Comparison of ENCODE assay signal across 18 mouse cellular contexts in the genomic region with DNA sequence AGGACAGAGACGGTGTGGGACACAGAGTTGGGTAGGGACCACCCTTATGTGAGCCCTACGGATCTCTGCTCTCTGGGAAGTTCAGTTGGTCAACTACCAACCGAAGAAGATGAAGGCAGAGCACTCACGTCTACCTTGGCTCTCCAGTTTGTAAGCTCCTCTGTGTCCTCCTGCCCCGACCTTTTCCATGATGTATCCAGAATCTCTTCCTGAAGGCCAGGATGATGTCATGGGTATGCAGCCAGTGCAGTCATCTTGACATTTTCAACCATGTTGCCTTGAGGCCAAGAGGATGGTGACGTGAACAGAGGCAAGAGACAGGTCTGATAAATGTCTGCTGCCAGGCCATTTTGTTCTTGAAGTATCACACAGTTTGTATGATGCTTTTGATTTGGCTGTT.
"Had no signal": no experiment of that assay in that cellular context is flagged by ENCODE, and none has a peak within 500 bp of the region (broad histone marks: within the 10 kb centered on the region; RNA-seq: fewer than 3 reads in every experiment).

No protein-coding gene starts in this region.

- H3K4me2 ChIP-seq: lung, embryonic 15.5 days; midbrain, embryonic 12.5 days; neural tube, embryonic 12.5 days; stomach, embryonic 15.5 days had no signal

- H3K4me3 ChIP-seq: lung, embryonic 15.5 days; megakaryocyte, embryonic 14.5 days; midbrain, embryonic 12.5 days; neural tube, embryonic 12.5 days; stomach, embryonic 15.5 days had no signal

- H3K36me3 ChIP-seq: lung, embryonic 15.5 days; neural tube, embryonic 12.5 days; stomach, embryonic 15.5 days had no signal

- H3K9me3 ChIP-seq: lung, embryonic 15.5 days; megakaryocyte, embryonic 14.5 days; midbrain, embryonic 12.5 days; neural tube, embryonic 12.5 days; stomach, embryonic 15.5 days had no signal

- H3K9ac ChIP-seq: liver, postnatal 0 days; lung, embryonic 15.5 days; midbrain, embryonic 12.5 days; neural tube, embryonic 12.5 days; stomach, embryonic 15.5 days had no signal

- ATAC-seq: liver, postnatal 0 days; lung, postnatal 0 days; midbrain, embryonic 16.5 days had no signal

- H3K27ac ChIP-seq: lung, embryonic 15.5 days; macrophage; midbrain, embryonic 12.5 days; neural tube, embryonic 12.5 days; stomach, embryonic 15.5 days; stomach, postnatal 0 days had no signal

- DNase-seq: liver, postnatal 0 days; lung, adult 2 months; lung, postnatal 14 days; lung, postnatal 36 days; midbrain, embryonic 14.5 days; right cerebral cortex, postnatal 14 days; thymus, adult 2 months; thymus, postnatal 25 days; thymus, postnatal 4 days had no signal

- H3K4me1 ChIP-seq: lung, embryonic 15.5 days; megakaryocyte, embryonic 14.5 days; stomach, embryonic 15.5 days had no signal

- H3K27me3 ChIP-seq: lung, embryonic 15.5 days; megakaryocyte, embryonic 14.5 days; neural tube, embryonic 12.5 days; stomach, embryonic 15.5 days had no signal
